Mouse (Mus musculus): ENCODE data around the gene Rasal3. TPM values are rescaled to one million over a fixed set of nuclear protein-coding genes. Genes with fewer than 3 reads are reported as not detected.

Gene Rasal3
- total RNA-seq, 2 experiments from 2014 or later: 2.0 to 3.0 TPM

DNA sequence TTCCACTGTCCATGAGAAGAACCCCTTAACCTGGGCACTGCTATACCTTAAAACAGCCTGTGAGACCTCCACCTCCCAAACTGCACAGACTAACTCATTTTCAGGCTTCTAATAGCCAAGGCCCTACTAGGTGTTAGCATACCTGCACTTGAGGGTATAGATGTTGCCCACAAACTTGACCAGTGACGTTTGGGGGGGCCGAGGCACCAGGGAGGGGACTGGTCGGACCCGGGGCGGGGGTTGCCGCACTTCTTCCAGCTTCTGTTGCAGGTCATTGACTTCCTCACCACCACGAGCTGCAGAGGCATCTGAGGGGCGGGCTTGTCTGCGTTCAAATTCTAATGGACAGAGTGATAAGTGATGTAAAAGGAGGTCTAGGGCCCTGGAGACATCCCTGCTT, 47.1 kb downstream of the Rasal3 start:
- no peak for DNase-seq (ENCODE audit: low spot score in 2 of 2)

DNA sequence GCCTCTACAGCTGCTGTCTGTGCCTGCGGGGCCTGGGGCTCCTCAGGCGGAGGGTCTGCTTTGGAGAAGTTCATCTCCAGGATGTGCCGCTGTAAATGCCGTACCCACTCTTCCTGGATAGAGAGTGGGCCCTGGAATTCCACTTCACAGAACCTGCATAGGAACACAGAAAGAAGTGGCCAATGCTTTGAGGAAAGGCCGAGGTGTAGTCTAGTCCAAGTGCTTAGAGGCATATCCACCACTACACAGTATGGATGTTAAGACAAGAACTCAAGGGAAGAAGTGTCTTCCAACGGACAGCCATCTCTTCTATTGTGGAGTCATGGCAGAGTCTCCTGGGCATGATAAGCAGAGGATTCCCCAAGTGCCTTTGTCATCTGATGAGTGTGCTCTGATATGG, 48.4 kb downstream of the Rasal3 start:
- no peak for DNase-seq (ENCODE audit: low spot score in 2 of 2)

- DNase-seq (ENCODE audit: low spot score in 2 of 2): no peak
Observed at GRCm38 (mm10) chr17:32354211-32354610, 49.2 kb downstream of the Rasal3 start.

DNA sequence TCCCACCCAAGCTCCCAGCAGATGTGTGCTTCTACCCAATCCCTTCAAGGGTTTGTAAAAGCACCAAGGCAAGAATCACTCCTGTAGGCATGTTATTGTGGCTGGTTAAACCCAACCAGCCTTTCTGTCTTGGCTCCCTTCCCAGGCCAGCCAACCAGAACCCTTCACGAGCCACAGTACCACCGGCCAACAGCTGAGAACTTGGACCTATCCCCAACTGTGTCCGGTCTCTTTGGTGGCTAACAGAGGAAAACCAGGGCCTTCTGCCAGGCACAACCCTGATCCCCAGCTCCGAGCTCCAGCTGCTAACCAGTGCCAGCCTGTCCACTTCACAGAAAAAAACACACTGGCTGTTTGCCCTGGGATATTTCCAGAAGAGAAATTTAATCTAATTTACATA, 49.7 kb downstream of the Rasal3 start:
- no peak for DNase-seq (ENCODE audit: low spot score in 2 of 2)

- no peak for DNase-seq (ENCODE audit: low spot score in 2 of 2)
Observed at GRCm38 (mm10) chr17:32351726-32352125, 51.7 kb downstream of the Rasal3 start.

DNA sequence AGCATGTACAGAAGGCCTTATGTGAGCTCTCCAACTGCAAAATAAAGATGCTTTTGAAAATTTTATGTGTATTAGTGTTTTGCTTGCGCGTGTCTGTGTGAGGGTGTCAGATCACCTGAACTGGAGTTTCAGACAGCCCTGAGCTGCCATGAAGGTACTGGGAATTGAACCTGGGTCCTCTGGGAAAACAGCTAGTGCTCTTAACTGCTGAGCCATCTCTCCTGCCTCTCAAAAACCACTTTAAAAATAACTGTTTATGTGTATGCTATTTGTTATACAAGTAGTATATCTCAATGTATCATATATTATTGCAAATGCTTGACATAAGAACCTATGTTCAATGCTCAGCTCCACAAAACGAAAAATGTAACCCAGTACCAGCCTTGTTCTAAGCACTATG, 52.1 kb downstream of the Rasal3 start:
- no peak for DNase-seq (ENCODE audit: low spot score in 2 of 2)

DNA sequence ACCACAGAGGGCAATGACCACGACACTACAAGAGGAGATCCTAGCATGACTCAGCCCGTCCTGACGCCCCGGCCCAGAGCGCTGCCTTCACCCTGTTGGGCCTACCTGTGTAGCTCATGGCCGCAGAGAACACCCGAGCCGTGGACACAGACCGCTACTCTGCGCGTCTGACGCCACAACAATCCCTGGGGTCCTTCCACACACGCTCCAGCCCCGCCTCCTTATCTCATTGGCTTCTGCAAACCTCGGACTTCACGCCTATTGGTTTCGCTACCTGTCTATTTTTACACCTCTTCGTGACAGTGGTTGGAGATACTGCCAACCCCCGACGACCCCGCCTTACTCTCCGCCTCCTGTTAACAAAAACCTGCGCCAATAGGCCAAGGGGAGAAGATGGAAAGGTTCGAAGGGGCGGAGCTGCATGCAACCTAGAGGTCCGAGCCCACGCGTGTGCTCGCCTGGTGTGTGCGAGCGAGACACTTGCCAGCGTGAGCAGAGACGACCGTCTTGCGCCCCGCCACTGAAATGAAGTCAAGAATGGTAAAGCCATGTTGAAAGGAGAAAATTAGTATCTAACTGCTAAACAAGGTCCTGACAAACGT, 52.9 kb downstream of the Rasal3 start, which contains the start of gene Akap8l:
Akap8l (minus strand) TSS at position 226 of the 602 bp plus-strand sequence.
- peak; percentile 86 to 91 for DNase-seq (ENCODE audit: low spot score in 2 of 2)

GRCm38 (mm10) chr17:32349851-32350381, 53.5 kb downstream of the Rasal3 start:
- DNase-seq (ENCODE audit: low spot score in 2 of 2): no peak

DNA sequence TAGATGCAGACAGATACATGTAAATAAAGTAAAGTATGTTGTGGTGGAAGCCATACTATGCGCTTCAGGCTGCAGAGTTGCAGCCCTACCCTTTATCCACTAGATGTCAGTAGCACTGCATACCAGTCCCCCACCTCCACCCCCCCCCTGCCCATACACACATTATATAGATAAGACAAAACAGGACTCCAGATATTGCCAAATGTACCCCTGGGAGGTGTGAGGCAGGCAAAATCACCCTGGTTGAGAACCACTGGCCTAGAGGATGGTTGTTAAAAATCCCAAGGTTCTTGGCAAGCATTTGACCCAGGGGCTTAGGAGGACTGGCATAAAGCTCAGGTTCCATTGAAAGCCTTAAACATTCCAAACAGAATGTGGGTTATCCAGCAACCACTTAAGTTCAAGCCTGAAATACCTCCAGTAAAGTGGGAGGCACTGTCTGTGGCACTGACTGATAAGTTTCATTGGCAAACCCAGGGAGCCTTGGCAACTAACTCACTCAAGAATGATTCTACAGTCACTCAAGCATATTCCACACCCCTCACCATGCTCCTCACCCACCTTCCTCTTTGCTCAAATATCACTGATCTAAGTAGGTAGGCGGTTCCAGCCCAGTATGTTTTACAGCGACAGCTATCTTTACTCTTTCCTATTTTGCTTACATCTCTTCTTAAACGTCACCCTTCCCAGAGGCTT, 54.2 kb downstream of the Rasal3 start:
- DNase-seq (ENCODE audit: low spot score in 2 of 2): no peak

- DNase-seq (ENCODE audit: low spot score in 2 of 2): no peak
Observed at GRCm38 (mm10) chr17:32348406-32348805, 55.0 kb downstream of the Rasal3 start.

GRCm38 (mm10) chr17:32341102-32341501, 62.3 kb downstream of the Rasal3 start:
- DNase-seq (ENCODE audit: low spot score in 2 of 2): no peak

Small RNA genes within 50 kb of the gene (microRNA-seq; reads per million reads assigned to microRNA genes)
- 0 reads per million in 2 experiments for gene Gm22201 (ENCODE audit: borderline number of aligned reads in 2 of 2)

Other genes starting within 250 kb of the Rasal3 start
- gene Notch3, start 236.7 kb downstream of the Rasal3 start, total RNA-seq (2021): 1 to 10 TPM; 5.2 to 8.8 TPM
- gene Ephx3, start 214.0 kb downstream of the Rasal3 start, total RNA-seq (2021): under 1 TPM in 1 of 2 experiments, not detected in 1; 0.19 TPM
- 100 to 1,000 TPM in 1 of 2 experiments, 10 to 100 TPM in 1; 96.2 to 110 TPM for gene Brd4, start 118.9 kb downstream of the Rasal3 start, total RNA-seq (2021)
- 10 to 100 TPM; 73.4 to 87.9 TPM for gene Akap8, start 82.3 kb downstream of the Rasal3 start, total RNA-seq (2021)
- 100 to 1,000 TPM in 1 of 2 experiments, 10 to 100 TPM in 1; 98.4 to 128 TPM for gene Akap8l, start 53.0 kb downstream of the Rasal3 start, total RNA-seq (2021)
- 10 to 100 TPM; 42.5 to 49.1 TPM for gene Wiz, start 14.1 kb downstream of the Rasal3 start, total RNA-seq (2021)
- under 1 TPM; 0.17 to 0.54 TPM for gene Pglyrp2, start 20.6 kb upstream of the Rasal3 start, total RNA-seq (2021)
- gene Cyp4f39, start 49.1 kb upstream of the Rasal3 start, total RNA-seq (2021): not detected
- 10 to 100 TPM; 11.3 to 12.4 TPM for gene Cyp4f17, start 102.5 kb upstream of the Rasal3 start, total RNA-seq (2021)
- 10 to 100 TPM in 1 of 2 experiments, 1 to 10 TPM in 1; 9.9 to 10.5 TPM for gene Cyp4f16, start 133.0 kb upstream of the Rasal3 start, total RNA-seq (2021)
- not detected for gene Cyp4f37, start 217.7 kb upstream of the Rasal3 start, total RNA-seq (2021)

Measured in adrenal gland, adult 18-20 months (tissue).